Mouse (Mus musculus) spleen, postnatal 14 days (tissue): ENCODE measurements around the gene Myo1f.
"Not testable (repeated sequence)": the region's sequence is repeated elsewhere in the genome, so short reads cannot be mapped to it uniquely, and the experiment has no call there.

Experiments
- DNase-seq, 2 experiments: peaks; one replicate each; pipeline ENCODE4 v3.0.0; 2021 to 2022; ENCODE audit warnings: low spot score in 2 of 2

Gene Myo1f

DNA sequence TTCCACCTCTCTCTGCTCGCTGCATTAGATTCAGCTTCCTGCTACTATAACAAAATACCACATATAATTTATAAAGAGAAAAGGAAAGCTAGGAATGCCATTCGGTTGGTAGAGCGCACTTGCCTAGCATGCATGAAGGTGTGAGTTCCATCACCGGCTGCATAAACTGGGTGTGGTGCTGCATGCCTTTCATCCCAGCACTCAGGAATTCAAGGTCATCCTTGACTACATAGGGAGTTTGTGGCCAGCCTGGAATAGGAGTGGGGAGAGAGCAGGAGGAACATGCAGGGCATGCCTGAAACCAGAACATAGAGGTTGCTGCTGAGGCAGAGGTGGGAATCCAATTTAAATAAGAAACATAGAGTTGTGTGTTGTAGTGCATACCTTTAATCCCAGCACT lies 28.6 kb downstream of the Myo1f start:
- DNase-seq, result no peak

DNA sequence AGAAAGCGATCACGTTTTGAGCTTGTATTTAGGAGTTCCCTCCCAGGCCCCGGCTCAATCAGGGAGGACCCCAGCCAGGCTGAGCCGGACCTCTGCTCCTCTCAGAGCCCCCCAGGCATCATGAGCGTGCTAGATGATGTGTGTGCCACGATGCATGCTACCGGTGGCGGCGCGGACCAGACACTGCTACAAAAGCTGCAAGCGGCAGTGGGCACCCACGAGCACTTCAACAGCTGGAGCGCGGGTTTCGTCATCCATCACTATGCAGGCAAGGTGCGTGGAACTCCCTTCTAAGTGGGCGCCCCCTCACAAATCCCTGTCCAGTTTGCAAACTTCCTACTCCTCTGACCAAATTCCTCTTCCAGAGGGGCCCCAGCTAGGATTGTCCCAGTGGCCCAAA lies 30.5 kb downstream of the Myo1f start:
- no peak for DNase-seq

DNA sequence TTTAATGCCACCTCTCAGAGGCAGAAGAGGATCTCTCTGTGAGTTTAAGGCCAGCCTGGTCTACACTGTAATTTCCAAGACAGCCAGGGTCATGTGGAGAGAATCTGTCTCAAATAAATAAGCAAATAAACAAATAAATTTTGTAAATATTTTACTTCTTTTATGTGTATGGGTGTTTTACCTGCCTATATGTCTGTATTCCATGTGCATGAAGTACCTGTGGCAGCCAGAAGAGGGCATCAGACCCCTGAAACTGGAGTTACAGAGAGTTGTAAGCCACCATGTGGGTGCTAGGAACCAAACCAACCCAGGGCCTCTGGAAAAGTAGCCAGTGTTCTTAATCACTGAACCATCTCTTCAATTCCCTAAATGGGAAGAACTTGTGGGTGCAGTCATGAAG lies 41.8 kb downstream of the Myo1f start:
- DNase-seq, result no peak

DNA sequence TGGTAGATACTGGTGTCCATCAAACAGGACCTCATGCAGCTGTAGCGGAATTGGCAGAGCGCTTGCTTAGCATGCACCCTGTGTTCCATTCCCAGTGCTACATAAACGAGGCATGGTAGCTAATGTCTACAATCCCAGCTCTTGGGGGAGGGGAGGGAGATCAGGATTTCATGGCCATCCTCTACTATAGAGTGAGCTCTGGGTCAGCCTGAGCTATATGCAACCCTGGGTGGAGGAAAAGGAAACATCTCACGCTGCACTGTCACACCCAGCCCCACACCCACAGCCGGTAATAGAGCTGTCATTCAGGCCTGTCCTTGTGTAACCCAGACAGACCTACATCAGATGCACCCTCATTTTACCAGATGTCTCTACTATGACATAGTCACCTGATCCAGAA lies 43.0 kb downstream of the Myo1f start:
- no peak for DNase-seq

DNA sequence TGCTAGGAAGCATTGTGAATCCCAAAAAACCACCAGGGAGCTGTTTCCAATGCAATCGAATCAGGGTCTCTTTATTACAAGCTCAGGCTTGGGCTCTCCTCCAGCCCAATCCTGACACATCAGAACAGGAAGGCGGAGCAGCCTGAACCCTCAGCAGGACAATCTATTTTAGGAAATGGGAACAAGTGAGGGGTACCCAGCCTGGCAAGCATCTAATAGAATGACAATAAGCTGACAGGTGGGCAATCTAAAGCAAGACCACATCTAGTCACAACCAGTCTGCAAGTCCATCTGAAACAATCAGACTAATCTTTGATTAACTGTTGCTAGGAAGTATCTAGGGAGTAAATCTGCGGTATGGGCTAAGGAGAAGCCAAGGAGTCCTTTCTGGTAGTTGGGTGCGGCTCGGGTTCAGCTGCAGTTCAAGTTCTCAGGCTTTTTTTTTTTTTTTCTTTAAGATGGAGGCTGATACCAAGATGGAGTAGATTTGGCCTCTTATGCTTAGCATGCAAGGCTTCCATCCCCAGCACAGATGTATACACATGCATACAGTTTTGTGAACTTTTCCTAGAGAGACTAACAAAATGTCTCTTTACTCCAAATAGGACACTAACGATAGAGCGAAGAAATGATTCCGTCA lies 44.4 kb downstream of the Myo1f start:
- DNase-seq, result no peak

DNA sequence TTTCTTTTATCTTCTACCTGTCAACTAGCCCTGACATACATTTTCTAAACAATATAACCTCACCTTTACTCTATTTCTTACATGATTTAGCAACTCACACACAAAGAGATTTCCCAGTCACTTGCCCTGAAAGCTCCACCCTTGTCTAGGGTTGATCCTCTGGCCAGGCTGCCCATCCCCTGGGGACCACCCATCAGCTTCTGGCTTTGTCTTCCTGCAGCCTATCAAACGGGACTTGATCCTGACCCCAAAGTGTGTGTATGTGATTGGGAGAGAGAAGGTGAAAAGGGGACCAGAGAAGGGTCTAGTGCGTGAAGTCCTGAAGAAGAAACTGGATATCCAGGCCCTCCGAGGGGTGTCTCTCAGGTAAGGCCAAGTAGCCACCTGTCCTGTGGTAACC lies 45.3 kb downstream of the Myo1f start:
- no peak for DNase-seq

DNA sequence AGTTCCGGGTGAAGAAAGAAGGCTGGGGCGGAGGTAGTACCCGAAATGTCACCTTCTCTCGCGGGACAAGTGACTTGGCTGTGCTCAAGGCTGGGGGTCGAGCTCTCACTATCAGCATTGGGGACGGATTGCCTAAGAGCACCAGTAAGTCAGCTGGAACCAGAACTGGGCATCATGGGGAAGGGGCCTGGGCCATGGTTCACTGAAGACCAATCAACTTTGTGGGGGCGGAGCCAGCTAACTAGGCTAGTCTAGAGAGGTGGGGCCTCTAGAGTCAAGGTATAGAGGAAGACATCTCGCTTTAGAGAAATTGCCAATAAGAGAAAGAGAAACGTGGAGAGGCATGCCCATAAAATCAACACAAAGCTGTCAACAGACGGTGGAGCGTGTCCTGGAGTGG lies 46.4 kb downstream of the Myo1f start:
- no peak for DNase-seq

DNA sequence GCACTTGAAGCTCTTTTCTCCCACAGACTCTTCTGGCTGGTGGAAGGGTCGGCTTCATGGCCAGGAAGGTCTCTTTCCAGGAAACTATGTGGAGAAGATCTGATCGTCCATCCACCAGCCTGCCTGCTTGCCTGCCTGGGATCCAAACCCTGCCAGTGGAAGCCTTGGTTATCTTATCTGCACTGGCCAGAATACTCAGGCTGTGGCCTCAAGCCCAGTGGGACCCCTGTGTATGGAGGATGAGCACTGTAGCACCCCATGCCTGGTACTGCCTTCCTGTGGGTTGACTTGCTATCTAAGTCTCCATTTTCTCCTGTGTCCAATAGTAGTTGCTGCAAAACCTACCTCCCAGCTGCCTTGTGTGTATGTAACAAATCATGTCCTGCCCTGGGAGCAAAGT lies 51.8 kb downstream of the Myo1f start:
- no peak for DNase-seq

DNA sequence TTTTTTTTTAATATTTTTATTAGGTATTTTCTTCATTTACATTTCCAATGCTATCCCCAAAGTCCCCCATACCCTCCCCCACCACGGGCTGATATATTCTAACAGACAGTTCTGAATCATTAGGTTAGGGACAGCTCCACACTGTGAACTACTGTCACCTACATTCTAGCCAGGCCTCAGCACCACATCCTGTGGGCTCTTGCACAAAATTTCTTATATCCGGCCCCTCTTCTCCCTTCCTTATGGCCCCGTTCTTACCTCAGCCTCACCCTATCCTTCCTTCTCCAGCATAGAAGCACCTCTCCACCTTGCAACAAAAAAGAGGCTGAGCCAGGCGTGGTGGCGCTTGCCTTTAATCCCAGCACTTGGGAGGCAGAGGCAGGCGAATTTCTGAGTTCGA lies 55.0 kb downstream of the Myo1f start:
- no peak for DNase-seq

DNA sequence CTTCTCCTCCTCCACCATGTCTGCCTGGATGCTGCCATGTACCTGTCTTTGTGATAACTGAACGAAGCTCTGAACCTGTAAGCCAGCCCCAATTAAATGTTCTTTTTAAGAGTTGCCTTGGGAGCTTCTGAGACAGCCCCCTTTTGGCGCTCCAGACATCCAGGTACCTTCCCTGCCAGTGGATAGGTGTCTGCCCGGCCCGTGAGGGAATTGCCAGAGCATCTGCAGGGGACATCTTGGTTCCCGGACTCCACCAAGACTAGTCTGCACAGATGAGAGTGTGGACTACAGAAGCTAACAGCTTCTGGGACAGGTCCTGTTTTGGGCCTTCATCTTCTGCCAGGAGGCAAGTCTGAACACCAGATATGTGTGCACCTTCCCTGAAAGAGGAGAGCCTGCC lies 58.2 kb downstream of the Myo1f start:
- DNase-seq, result not testable (repeated sequence)

DNA sequence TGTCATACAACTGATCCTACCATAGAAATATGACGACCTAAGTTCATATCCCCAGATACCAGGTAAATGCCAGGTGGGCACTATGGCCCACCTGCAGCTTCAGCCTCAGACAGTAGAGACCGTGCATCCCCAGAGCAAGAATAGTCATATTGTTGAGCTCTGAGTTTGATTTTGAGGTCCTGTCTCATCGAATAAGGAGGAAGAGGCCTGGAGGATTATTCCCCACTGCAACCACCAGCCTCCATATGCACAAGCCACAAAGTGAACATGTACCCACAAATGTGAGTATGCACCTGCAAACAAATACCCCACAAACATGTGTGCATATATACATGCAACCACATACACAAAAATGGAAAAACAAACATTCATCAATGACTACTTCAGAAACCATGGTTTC lies 71.8 kb downstream of the Myo1f start:
- no peak for DNase-seq

DNA sequence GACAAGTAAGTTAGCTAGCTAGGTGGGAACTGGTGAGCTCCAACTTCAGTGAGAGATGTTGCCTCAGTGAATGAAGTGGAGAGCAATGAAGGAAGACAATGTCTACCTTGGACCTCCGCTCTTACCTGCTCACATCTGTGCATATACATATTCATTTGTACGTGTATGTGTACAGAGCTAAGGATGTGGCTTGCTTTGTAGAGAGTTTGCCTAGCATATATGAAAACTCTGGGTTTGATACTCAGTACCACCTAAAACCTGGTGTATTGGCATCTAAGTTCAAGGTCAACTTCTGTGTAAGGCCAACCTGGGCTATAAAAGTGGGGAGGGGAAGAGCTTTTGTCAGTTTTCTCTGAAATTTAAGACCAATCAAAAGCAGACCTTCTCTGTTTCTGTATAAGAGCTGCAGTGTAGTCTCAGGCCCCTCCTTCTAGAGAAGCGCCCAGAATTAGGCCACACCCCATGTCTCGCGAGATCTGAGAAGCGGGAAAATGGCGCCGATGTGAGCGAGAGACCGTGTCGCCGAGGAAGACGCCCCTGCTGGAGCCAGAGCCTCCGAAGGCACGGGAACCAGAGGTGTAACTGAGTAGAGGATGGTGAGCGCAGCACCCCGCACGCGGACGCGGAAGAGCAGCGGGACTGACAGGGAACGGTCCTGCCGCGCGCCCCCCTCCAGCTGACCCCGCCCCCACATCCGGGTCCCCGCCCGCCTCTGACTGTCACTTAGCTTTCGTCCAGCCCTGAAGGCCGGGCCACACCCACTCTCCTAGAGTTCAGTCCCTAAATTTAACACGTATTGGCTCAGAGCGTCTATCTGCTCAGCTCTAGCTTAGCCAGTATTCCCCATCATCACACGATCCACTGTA lies 73.3 kb downstream of the Myo1f start, which contains the start of gene Zfp414:
TSS of gene Zfp414 (plus strand) at position 470 of the 866 bp plus-strand sequence.
- DNase-seq, result peak; percentile 84 to 90

DNA sequence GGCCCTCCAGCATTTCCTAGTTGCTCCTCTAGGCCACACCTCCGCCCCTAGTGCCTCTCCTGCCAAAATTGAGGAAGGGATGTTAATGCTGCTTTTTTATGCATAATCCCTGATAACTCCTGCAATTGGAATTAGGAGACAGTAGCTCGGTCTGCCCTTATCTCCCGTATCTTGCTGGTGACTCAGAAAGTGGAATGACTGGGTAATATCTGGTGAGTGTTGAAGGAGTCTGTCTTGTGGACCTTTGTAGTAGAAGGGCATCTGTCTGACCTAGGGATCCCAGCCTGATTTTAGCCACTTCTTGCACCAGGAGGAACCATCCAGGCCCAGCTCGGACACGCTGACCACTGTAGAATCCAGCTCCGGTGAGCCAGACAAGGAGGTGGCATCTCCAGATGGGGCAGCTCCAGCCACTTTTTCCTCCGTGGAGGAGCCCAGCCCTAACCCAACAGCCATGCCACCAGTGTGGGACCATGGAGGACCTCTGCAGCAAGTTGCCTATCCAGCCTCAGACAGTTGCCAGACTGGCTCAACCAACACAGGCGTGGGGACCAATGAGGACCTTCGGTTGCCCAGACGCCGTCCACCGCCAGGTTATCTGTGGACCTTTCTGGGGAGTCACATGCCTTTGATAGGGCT lies 74.1 kb downstream of the Myo1f start:
- no peak for DNase-seq

DNA sequence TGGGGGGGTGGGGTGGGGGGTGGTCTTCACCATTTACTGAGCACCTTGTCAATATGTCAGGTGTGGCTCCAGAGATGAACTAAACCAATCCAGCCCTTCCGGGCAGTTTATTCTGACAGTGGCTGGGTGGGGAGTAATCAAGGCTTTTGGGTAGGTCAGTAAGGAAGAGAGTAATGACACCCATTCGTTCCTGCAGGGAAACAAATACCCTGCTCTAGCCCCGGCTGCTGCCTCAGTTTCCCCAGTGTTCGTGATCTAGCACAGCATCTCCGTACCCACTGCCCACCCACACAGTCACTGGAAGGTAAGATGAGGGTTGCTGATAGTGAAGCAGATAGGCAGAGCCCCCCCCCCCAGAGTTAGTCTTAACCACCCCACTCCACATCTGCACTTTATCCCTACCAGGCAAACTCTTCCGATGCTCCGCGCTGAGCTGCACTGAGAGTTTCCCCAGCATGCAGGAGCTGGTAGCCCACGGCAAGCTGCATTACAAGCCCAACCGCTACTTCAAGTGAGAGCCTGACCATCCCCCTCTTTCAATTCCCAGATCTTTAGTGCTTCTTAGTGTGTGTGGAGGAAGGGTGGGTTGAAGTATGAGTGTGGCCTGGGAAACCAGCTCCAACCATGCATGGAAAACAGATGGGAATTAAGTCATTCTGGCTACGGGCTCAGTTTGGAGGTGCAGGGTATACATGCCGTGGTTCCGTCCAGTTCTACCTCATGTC lies 74.8 kb downstream of the Myo1f start:
- no peak for DNase-seq

DNA sequence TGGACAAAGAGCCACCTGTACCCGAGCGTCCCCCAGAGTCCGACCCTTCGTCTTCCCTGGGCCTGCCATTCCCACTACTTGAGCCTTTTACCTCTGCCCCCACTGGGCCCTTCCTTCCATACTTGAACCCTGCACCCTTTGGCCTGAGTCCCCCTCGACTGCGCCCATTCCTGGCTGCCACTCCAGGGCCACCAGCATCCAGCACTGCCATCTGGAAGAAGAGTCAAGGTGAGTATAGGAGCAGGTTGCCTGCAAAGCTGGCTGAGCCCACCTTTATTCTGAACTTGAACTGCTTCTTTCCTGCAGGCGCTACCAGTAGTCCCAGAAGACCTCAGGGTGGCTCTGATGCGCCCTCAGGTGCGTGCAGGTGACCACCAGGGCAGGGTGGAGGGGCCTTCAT lies 75.7 kb downstream of the Myo1f start:
- no peak for DNase-seq

DNA sequence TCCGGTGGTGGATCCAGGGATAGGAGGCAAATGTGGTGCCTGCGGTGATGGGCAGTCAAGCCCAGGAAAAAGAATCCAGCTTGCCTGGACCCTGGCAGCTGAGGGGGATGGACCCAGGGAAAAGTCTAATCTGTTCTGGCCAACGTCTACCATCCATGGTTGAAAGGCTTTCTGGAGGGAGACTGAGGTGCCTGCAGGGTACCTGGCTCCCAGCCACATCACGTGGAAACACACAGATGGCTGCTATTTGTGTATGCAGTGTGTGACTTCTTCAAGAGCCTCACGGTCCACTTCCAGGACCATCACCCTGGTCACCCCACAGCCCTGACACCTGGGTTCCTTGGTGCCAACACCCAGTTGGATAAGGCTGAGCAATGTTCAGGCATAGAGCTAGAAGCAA lies 76.3 kb downstream of the Myo1f start:
- DNase-seq, result no peak

DNA sequence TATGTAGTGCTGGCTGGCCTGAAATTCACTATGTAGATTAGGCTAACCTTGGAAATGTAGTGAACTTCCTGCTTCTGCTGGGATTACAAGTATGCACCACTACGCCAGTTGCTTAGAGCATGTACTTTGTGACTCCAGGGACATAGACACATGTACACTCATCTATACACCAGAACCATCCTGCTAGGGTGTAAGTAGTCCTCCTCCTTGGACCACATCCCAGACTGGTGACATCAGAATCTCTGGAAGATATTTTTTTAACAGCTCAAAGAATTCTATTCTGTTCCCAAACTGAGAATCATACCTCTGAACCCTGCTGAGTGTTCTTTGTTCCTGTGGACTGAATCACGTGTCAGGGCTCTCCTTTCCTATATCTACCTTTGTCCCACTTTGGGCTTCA lies 81.5 kb downstream of the Myo1f start:
- no peak for DNase-seq

DNA sequence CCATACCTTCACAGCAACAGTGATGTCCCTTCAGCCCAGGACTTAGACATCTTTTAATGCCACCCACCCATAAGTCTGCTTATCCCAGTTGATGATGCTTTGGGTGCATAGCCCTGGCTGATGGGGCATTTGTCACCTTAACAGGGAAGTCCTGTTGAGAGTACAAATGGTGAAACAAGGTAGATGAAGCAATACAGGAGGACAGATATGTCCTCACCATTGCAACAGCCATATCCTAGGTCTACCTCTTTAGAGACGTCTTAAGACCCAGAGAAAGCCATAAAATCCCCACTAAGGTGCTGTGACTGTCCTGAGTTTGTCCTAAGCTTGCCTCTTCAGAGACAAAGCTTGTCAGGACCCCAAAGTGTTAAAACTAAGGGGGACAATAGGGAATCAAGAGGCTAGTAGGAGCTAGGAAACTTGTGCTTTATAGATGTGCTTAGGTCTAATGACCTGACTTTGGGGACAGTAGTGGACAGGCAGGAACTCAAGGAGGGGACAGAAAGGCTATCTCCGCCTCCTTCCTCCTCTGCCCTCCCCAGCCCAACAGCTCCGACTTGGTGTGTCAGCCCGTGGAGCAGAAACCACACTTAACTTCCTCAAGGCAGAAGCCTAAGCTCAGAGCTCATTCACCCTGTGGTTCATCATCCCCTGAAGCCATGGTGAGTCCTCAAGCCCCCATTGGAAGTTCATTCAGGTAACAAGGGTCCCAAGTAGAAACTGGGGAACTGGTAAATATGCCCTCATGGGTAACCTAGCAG lies 82.2 kb downstream of the Myo1f start, which contains the start of gene Pram1:
TSS of gene Pram1 (plus strand) at position 541 of the 761 bp plus-strand sequence.
- DNase-seq, result no peak

DNA sequence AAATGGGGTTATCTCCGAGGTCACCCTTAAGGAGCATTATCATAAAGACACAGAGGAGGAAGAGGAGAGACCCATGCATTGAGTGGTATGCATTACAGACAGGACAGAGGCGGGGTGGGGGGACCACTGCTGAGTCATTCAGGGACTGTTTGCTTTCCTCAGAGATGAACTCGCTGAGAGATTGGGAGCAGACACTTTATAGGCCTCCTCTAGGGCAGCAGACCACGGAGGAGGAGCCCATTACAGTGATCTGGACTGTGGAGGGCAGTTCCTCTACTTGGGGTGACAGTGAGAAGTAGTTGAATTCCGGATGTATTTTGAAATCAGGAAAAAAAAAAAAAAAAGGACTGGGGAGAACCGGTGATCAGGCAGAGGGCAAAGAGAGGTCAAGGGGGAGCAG lies 84.2 kb downstream of the Myo1f start:
- no peak for DNase-seq

DNA sequence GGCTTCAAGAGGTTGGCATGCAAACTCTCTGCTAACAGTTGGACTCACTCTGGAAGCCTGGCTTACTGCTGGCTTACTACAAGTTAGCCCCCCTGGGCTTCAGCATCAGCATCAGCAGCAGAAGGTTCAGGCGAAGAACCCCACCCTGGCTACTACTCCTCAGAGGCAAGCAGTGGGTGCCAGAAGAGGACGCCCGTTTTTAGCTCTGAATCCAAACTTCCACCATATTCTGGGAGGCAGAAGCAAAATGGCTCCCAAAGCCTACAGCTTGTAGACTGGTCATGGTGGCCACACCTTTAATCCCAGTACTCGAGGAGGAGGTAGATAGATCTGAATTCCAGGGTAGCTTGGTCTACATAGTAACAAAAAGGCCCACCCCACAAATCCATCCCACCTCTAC lies 88.6 kb downstream of the Myo1f start:
- no peak for DNase-seq

DNA sequence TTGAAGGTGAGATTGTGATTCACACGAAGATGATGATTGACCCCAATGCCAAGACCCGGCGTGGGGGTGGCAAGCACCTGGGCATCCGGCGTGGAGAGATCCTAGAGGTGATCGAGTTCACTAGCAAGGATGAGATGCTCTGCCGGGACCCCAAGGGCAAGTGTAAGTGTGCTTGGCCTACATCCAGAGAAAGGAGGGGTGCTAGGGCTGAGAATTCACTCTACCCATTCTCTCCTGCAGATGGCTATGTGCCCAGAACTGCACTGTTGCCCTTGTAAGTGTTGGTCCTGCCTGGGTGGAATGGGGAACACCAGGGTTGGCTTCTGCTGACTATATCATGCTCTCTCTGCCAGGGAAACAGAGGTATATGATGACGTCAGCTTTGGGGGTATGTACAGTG lies 89.6 kb downstream of the Myo1f start:
- no peak for DNase-seq
